Mouse (Mus musculus): ENCODE results near the gene Midn. TPM values are rescaled to one million over a fixed set of nuclear protein-coding genes. Genes with fewer than 3 reads are reported as not detected.

Midn gene
- polyA plus RNA-seq, 1 experiment from 2014 or later: 78.2 TPM

DNA sequence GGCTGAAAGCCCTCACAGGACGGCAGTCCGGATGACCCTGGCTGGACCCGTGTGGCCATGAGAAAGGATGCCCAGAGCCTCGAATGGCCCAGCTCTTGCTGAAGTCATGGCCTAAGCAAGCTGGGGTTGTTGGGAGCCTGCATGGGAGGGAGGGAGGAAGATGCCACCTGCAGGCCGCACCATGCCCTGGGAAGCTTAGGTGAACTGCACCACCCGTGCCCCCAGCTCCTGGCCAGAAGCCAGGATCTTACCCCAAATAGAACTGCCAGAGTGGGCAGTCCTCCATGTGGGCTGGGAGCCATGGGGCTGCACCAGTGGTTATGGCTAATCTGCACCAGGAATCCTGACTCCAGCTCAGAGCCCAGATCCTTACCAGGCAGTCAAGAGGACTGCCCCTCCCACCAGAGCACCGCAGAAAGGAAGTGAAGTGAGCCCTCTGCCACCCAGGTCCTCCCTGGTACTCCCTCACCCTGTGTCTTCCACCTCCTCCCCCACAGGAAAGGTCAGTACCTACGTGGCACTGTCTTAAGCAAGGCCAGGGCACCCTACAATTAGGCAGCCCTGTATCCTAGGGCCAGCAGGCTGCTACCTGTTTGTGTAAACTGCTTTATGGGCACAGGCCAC is 14.7 kb upstream of the Midn start:
- Histone ChIP-seq H3K9ac (ENCODE audit: low read length) (no peak overlapping the region; the same call in 1 of the 2 replicates), H3K27me3 (ENCODE audit: control insufficient read depth, insufficient read depth, low read length) (peaks cover 26% of the 10 kb centered on the region), H3K4me1 (ENCODE audit: control insufficient read depth, insufficient read depth, low read length) (peaks cover 25% of the 10 kb centered on the region), H3K4me2 (ENCODE audit: low read depth) (no peak overlapping the region), H3K4me3 (ENCODE audit: low read depth, low read length) (no peak overlapping the region), H3K36me3 (ENCODE audit: control insufficient read depth, insufficient read depth, low read length) (peaks cover 8% of the 10 kb centered on the region; the same call in 1 of the 2 replicates), H3K27ac (ENCODE audit: low read depth, low read length) (no peak overlapping the region), H3K9me3 (ENCODE audit: control insufficient read depth, low read length) (no peaks in the 10 kb centered on the region)
- DNase-seq (ENCODE audit: low spot score) (no peak), ATAC-seq (ENCODE audit: insufficient read depth, low FRiP score, low TSS enrichment) (no peak)
- WGBS: 81% methylated on average over 8 of the region's 8 CpGs

DNA sequence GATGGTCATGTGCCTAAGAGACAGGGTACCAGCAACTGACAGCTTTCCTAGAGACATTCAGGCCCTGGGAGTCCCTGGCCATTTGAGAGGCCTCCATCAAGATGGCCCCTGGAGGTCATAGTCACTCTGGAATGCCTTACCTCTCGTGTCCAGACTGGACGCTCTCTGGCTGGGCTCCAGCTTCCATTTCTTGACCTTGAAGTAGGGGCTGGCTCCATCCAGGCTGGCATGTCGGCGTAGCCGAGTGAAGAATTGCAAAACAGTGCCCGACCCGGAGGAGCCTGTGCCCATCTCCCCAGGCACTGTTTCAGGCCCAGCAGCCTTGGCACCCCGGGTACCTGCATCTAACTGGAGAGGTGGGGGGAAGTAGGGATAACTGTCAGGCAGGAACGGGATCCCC is 13.7 kb upstream of the Midn start:
- no peaks in the 10 kb centered on the region for H3K9me3 ChIP-seq (ENCODE audit: control insufficient read depth, low read length)
- peaks cover 27% of the 10 kb centered on the region for H3K4me1 ChIP-seq (ENCODE audit: control insufficient read depth, insufficient read depth, low read length)
- H3K9ac ChIP-seq (ENCODE audit: low read length): peak overlapping the region; percentile 10; the same call in 1 of the 2 replicates
- DNase-seq (ENCODE audit: low spot score) (no peak), ATAC-seq (ENCODE audit: insufficient read depth, low FRiP score, low TSS enrichment) (no peak)
- peaks cover 6% of the 10 kb centered on the region; the same call in 1 of the 2 replicates for H3K36me3 ChIP-seq (ENCODE audit: control insufficient read depth, insufficient read depth, low read length)
- 90% methylated on average over 9 of the region's 9 CpGs for WGBS
- no peak overlapping the region for H3K4me2 ChIP-seq (ENCODE audit: low read depth)
- no peak overlapping the region for H3K4me3 ChIP-seq (ENCODE audit: low read depth, low read length)
- peaks cover 26% of the 10 kb centered on the region for H3K27me3 ChIP-seq (ENCODE audit: control insufficient read depth, insufficient read depth, low read length)
- no peak overlapping the region for H3K27ac ChIP-seq (ENCODE audit: low read depth, low read length)

DNA sequence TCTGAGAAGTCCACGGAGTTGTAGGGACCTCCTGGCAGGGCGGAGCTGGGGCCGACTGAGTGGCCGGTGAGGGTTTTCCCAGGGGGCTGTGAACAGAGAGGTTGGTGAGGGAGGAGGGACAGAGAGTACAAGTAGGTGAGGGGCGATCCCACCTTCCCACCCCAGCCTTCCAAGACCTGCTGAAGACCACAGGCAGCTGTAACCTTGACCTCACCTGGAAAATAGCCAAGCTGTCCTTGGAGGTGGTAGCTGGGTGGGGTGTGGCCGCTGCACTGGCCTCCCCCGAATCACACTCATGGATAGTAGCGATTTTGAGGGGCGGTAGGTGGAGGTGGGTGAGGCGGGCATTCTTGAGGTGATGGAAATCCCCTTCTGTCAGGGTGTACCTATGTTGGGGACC is 12.9 kb upstream of the Midn start:
- Histone ChIP-seq H3K4me2 (ENCODE audit: low read depth) (no peak overlapping the region), H3K4me1 (ENCODE audit: control insufficient read depth, insufficient read depth, low read length) (peaks cover 27% of the 10 kb centered on the region), H3K27ac (ENCODE audit: low read depth, low read length) (no peak overlapping the region), H3K9ac (ENCODE audit: low read length) (no peak overlapping the region), H3K36me3 (ENCODE audit: control insufficient read depth, insufficient read depth, low read length) (no peaks in the 10 kb centered on the region), H3K9me3 (ENCODE audit: control insufficient read depth, low read length) (no peaks in the 10 kb centered on the region), H3K27me3 (ENCODE audit: control insufficient read depth, insufficient read depth, low read length) (peaks cover 29% of the 10 kb centered on the region), H3K4me3 (ENCODE audit: low read depth, low read length) (no peak overlapping the region)
- no peak for ATAC-seq (ENCODE audit: insufficient read depth, low FRiP score, low TSS enrichment)
- no peak for DNase-seq (ENCODE audit: low spot score)
- 88% methylated on average over 10 of the region's 10 CpGs for WGBS

DNA sequence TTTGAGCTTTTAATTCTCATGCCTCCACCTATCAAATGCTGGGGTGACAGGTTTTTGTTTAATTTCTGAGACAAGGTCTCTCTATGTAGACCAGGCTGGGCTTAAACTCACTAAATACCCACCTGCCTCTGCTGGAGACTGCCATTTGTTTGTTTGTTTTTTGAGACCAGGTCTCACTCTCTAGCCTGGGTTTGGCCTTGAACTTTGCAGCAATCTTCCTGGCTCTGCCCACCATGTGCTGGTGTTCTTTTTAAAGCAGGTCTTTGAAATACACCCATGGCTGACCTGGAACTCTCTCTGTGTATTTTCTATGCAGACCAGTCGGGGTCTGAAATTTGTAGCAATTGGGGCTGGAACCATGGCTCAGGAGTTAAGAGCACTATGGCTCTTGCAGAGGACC is 12.4 kb upstream of the Midn start:
- ATAC-seq (ENCODE audit: insufficient read depth, low FRiP score, low TSS enrichment): no peak
- 88% methylated on average over 1 of the region's 1 CpGs for WGBS
- Histone ChIP-seq H3K4me1 (ENCODE audit: control insufficient read depth, insufficient read depth, low read length) (peaks cover 27% of the 10 kb centered on the region), H3K27ac (ENCODE audit: low read depth, low read length) (no peak overlapping the region), H3K27me3 (ENCODE audit: control insufficient read depth, insufficient read depth, low read length) (peaks cover 29% of the 10 kb centered on the region), H3K9me3 (ENCODE audit: control insufficient read depth, low read length) (no peaks in the 10 kb centered on the region), H3K36me3 (ENCODE audit: control insufficient read depth, insufficient read depth, low read length) (no peaks in the 10 kb centered on the region), H3K4me3 (ENCODE audit: low read depth, low read length) (no peak overlapping the region), H3K9ac (ENCODE audit: low read length) (no peak overlapping the region), H3K4me2 (ENCODE audit: low read depth) (no peak overlapping the region)
- DNase-seq (ENCODE audit: low spot score): no peak

DNA sequence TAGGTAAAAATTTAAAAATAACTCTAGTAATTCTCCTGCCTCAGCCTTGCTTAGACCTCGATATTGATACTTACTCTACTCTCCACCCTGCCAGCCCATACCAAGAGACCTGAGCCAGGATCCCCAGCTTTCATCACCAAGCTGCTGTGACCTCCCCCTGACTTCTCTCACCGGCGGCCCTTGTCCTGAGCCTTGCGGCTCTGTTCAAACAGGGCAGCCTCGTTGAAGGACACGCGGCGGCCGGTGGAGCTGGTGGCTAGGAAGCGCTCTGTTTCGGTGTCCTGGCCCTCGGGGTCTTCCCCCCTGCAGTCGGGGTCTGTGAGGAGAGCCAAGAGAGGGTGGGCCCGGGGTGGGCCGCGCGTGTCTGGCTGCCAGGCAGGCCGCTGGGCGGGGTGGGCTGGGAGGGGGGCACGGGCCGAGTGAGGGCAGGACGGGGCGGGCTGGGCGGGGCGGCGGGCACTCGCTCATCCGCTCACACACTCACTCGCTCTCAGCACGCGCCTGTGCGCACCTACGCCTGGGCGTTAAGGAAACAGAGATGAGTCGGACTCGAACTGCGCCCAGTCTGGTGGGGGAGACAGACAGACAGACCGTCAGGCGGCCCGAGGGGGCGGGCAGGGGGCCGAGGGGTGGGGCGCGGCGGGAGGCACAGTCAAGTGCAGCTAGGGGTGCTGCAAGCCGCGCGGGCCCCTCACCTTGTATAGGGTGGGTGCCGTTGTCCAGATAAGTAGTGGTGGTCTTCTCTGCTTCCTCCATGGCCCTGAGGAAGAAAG is 11.7 kb upstream of the Midn start:
- Histone ChIP-seq H3K4me2 (ENCODE audit: low read depth) (peak overlapping the region; percentile 57), H3K4me3 (ENCODE audit: low read depth, low read length) (peak overlapping the region; percentile 9), H3K9me3 (ENCODE audit: control insufficient read depth, low read length) (no peaks in the 10 kb centered on the region), H3K27me3 (ENCODE audit: control insufficient read depth, insufficient read depth, low read length) (peaks cover 29% of the 10 kb centered on the region), H3K27ac (ENCODE audit: low read depth, low read length) (no peak overlapping the region), H3K4me1 (ENCODE audit: control insufficient read depth, insufficient read depth, low read length) (peaks cover 24% of the 10 kb centered on the region), H3K9ac (ENCODE audit: low read length) (peak overlapping the region; percentile 35), H3K36me3 (ENCODE audit: control insufficient read depth, insufficient read depth, low read length) (no peaks in the 10 kb centered on the region)
- no peak for DNase-seq (ENCODE audit: low spot score)
- 14% methylated on average over 39 of the region's 49 CpGs for WGBS
- ATAC-seq (ENCODE audit: insufficient read depth, low FRiP score, low TSS enrichment): no peak

DNA sequence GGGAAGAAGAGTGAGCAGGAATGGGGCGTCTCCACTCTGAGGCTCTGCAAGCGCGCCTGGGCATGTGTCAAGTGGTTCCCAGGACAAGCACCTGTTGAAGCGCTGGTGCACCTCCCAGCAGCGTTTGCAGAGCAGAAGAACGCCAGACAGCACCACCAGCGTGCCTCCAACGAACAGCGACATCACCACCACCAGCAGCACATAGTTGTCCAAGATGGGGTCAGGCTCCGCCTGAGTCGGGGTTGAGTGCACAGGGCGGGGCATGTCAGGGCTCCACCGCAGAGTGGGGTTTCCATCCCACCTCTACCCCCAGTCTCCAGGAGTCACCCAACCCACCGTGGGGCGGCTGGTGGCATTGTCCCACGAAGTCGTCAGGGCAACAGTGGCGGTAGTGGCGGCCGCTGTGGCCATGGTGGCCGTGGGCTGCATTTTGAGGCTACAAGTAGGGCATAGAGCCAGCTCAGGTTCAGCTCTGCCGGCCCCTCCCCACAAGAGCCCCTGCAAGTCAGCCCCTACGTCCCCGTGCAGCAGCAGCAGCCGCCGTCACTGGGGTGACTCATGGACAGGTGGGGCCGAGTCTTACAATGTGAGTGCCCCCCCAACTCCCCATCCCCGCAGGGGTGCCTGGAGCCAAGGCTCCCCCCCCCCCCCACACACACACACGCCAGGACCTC is 11.0 kb upstream of the Midn start:
- DNase-seq (ENCODE audit: low spot score) (no peak), ATAC-seq (ENCODE audit: insufficient read depth, low FRiP score, low TSS enrichment) (no peak)
- WGBS: 6% methylated on average over 27 of the region's 29 CpGs
- no peaks in the 10 kb centered on the region for H3K9me3 ChIP-seq (ENCODE audit: control insufficient read depth, low read length)
- H3K27ac ChIP-seq (ENCODE audit: low read depth, low read length): no peak overlapping the region
- H3K9ac ChIP-seq (ENCODE audit: low read length): peak overlapping the region; percentile 35
- peaks cover 29% of the 10 kb centered on the region for H3K27me3 ChIP-seq (ENCODE audit: control insufficient read depth, insufficient read depth, low read length)
- no peaks in the 10 kb centered on the region for H3K36me3 ChIP-seq (ENCODE audit: control insufficient read depth, insufficient read depth, low read length)
- H3K4me3 ChIP-seq (ENCODE audit: low read depth, low read length): peak overlapping the region; percentile 52
- peaks cover 24% of the 10 kb centered on the region for H3K4me1 ChIP-seq (ENCODE audit: control insufficient read depth, insufficient read depth, low read length)
- H3K4me2 ChIP-seq (ENCODE audit: low read depth): peak overlapping the region; percentile 57

DNA sequence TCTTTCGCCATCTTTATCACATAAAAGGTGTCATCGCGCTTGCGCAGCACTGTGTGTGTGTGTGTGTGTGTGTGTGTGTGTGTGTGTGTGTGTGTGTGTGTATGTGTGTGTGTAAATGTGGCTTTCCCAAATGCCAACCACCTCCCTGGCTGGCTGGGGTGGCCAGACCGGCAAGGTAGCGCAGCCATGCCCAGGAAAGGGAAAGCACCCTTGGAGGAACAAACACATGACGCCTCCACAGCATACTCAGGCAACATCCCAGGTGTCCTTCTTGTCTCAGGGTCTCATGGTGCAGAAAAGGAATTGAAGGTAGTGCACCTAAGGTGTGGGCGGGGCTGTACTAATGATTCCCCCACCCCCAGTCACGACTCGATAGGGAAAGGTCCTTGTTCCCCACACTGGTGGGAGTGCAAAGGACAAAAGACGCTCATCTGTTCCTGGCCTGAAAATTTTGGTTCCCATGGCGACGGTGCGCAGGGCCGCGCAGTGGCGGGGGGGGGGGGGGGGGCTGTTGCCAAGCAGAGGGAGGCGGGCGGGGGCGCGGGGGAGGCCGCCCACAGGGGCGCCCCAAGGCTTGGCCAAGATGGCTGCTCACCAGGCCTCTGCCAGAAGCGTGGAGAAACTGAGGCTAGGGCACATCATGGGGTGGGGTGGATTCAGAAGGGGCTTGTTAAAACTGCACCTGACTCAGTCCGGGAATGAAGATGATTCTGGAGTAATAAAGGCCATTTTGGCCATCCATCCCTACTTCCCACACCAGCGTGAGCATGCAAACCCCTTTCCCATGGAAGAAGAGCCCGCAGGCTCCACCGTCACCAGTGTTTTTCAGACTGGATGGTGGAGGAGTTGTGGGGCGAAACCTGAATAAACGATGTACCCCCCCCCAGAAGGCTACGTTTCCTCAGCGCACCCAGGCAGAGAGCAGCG is 10.2 kb upstream of the Midn start:
- WGBS: 3% methylated on average over 22 of the region's 33 CpGs
- Histone ChIP-seq H3K4me3 (ENCODE audit: low read depth, low read length) (peak overlapping the region; percentile 52), H3K9me3 (ENCODE audit: control insufficient read depth, low read length) (no peaks in the 10 kb centered on the region), H3K27me3 (ENCODE audit: control insufficient read depth, insufficient read depth, low read length) (peaks cover 29% of the 10 kb centered on the region), H3K9ac (ENCODE audit: low read length) (peak overlapping the region; percentile 79), H3K36me3 (ENCODE audit: control insufficient read depth, insufficient read depth, low read length) (no peaks in the 10 kb centered on the region), H3K4me1 (ENCODE audit: control insufficient read depth, insufficient read depth, low read length) (peaks cover 28% of the 10 kb centered on the region), H3K4me2 (ENCODE audit: low read depth) (peak overlapping the region; percentile 57), H3K27ac (ENCODE audit: low read depth, low read length) (peak overlapping the region; percentile 65)
- DNase-seq (ENCODE audit: low spot score): peak; percentile 46
- ATAC-seq (ENCODE audit: insufficient read depth, low FRiP score, low TSS enrichment): no peak

Data from neural tube, embryonic 11.5 days (tissue).